Mouse (Mus musculus): ENCODE measurements around the gene Ecm2. TPM values are rescaled to one million over a fixed set of nuclear protein-coding genes. Genes with fewer than 3 reads are reported as not detected.

Ecm2 gene
- polyA plus RNA-seq, 1 experiment = 0.04 TPM

DNA sequence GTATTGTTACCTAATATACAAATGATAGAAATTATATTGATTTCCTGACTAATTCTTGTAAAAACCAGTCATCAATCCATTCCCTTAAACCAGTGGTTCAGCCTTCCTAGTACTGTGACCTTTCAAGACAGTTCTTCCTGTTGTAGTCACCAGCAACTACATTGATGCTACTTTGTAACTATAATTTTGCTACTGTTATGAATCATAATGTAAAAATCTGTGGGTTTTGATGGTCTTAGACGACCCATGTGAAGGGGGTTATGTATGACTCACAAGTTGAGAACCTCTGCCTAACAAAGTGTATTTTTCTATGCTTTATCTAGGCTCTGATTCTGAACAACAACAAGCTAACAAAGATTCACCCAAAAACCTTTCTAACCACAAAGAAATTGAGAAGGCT is 52.3 kb downstream of the Ecm2 start:
- H3K27me3 ChIP-seq (ENCODE audit: control insufficient read depth, insufficient read depth, insufficient read length) = no peaks in the 10 kb centered on the region
- H3K36me3 ChIP-seq (ENCODE audit: control insufficient read depth, insufficient read depth) = no peaks in the 10 kb centered on the region
- H3ac ChIP-seq (ENCODE audit: control insufficient read depth, insufficient read length, low read depth) = no peak overlapping the region
- TF ChIP-seq FOSL1 (IDR thresholded peaks at IDR 0.05; ENCODE audit: insufficient read depth, low read length, poor library complexity, severe bottlenecking) (peak; percentile 47), MYOG (IDR thresholded peaks at IDR 0.05; ENCODE audit: control insufficient read depth, extremely low read depth, insufficient read length) (no peak)
- H3K4me3 ChIP-seq (ENCODE audit: insufficient read depth, poor library complexity, severe bottlenecking) = no peak overlapping the region
- H3K79me3 ChIP-seq (ENCODE audit: low read depth) = no peaks in the 10 kb centered on the region
- H3K79me2 ChIP-seq (ENCODE audit: control insufficient read depth, insufficient read depth) = no peaks in the 10 kb centered on the region

- no peaks in the 10 kb centered on the region for H3K36me3 ChIP-seq (ENCODE audit: control insufficient read depth, insufficient read depth)
- H3K79me3 ChIP-seq (ENCODE audit: low read depth) = no peaks in the 10 kb centered on the region
- no peaks in the 10 kb centered on the region for H3K27me3 ChIP-seq (ENCODE audit: control insufficient read depth, insufficient read depth, insufficient read length)
- no peak overlapping the region for H3K4me3 ChIP-seq (ENCODE audit: insufficient read depth, poor library complexity, severe bottlenecking)
- no peak overlapping the region for H3ac ChIP-seq (ENCODE audit: control insufficient read depth, insufficient read length, low read depth)
- no peaks in the 10 kb centered on the region for H3K79me2 ChIP-seq (ENCODE audit: control insufficient read depth, insufficient read depth)
- TF ChIP-seq MYOG (IDR thresholded peaks at IDR 0.05; ENCODE audit: control insufficient read depth, extremely low read depth, insufficient read length) (no peak), CTCF (IDR thresholded peaks at IDR 0.05; ENCODE audit: control insufficient read depth, insufficient read depth, insufficient read length) (peak; percentile 70)
Observed at GRCm38 (mm10) chr13:49559185-49559584, 54.6 kb downstream of the Ecm2 start.

DNA sequence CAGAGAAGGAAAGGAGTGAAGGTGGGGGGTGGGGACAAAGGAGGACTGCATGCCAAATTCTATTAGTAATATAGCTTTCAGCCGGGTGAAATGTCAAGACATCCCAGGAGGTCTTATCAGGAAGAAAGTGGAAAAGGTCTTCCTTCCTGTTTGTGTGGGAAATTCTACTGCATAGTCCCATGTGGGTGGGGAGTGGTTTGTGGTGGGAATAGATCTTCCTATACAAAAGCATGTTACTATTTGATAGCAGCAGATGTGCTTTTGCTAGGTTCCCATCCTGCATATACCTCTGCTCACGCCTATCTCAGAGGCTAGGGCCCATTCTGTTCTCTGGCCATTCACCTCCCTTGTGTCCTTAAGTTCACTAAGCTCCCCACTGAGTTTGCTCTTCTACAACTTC is 56.3 kb downstream of the Ecm2 start:
- Histone ChIP-seq H3ac (ENCODE audit: control insufficient read depth, insufficient read length, low read depth) (no peak overlapping the region), H3K79me2 (ENCODE audit: control insufficient read depth, insufficient read depth) (no peaks in the 10 kb centered on the region), H3K4me3 (ENCODE audit: insufficient read depth, poor library complexity, severe bottlenecking) (no peak overlapping the region), H3K36me3 (ENCODE audit: control insufficient read depth, insufficient read depth) (no peaks in the 10 kb centered on the region), H3K79me3 (ENCODE audit: low read depth) (no peaks in the 10 kb centered on the region), H3K27me3 (ENCODE audit: control insufficient read depth, insufficient read depth, insufficient read length) (no peaks in the 10 kb centered on the region)
- no peak for TF ChIP-seq MYOD1 (IDR thresholded peaks at IDR 0.05; ENCODE audit: control insufficient read depth, insufficient read length, low read depth)
- no peak for TF ChIP-seq CEBPB (IDR thresholded peaks at IDR 0.05; ENCODE audit: low read depth)
- TF ChIP-seq CTCF (IDR thresholded peaks at IDR 0.05; ENCODE audit: control insufficient read depth, insufficient read depth, insufficient read length) = no peak
- TF ChIP-seq USF1 (IDR thresholded peaks at IDR 0.05; ENCODE audit: low read depth) = no peak
- no peak for TF ChIP-seq MAX (IDR thresholded peaks at IDR 0.05)

GRCm38 (mm10) chr13:49564347-49564746 is 59.7 kb downstream of the Ecm2 start:
- Histone ChIP-seq H3ac (ENCODE audit: control insufficient read depth, insufficient read length, low read depth) (no peak overlapping the region), H3K79me2 (ENCODE audit: control insufficient read depth, insufficient read depth) (no peaks in the 10 kb centered on the region), H3K79me3 (ENCODE audit: low read depth) (no peaks in the 10 kb centered on the region), H3K4me3 (ENCODE audit: insufficient read depth, poor library complexity, severe bottlenecking) (no peak overlapping the region), H3K36me3 (ENCODE audit: control insufficient read depth, insufficient read depth) (no peaks in the 10 kb centered on the region), H3K27me3 (ENCODE audit: control insufficient read depth, insufficient read depth, insufficient read length) (no peaks in the 10 kb centered on the region)
- TF ChIP-seq FOSL1 (IDR thresholded peaks at IDR 0.05; ENCODE audit: insufficient read depth, low read length, poor library complexity, severe bottlenecking) (no peak), MYOG (IDR thresholded peaks at IDR 0.05; ENCODE audit: control insufficient read depth, extremely low read depth, insufficient read length) (no peak), MYOD1 (IDR thresholded peaks at IDR 0.05; ENCODE audit: control insufficient read depth, insufficient read length, low read depth) (no peak), CEBPB (IDR thresholded peaks at IDR 0.05; ENCODE audit: low read depth) (no peak), MAX (IDR thresholded peaks at IDR 0.05) (no peak), CTCF (IDR thresholded peaks at IDR 0.05; ENCODE audit: control insufficient read depth, insufficient read depth, insufficient read length) (no peak), USF1 (IDR thresholded peaks at IDR 0.05; ENCODE audit: low read depth) (no peak)

GRCm38 (mm10) chr13:49570371-49570770 is 65.8 kb downstream of the Ecm2 start:
- Histone ChIP-seq H3K36me3 (ENCODE audit: control insufficient read depth, insufficient read depth) (no peaks in the 10 kb centered on the region), H3ac (ENCODE audit: control insufficient read depth, insufficient read length, low read depth) (no peak overlapping the region), H3K4me3 (ENCODE audit: insufficient read depth, poor library complexity, severe bottlenecking) (no peak overlapping the region), H3K27me3 (ENCODE audit: control insufficient read depth, insufficient read depth, insufficient read length) (no peaks in the 10 kb centered on the region), H3K79me3 (ENCODE audit: low read depth) (no peaks in the 10 kb centered on the region), H3K79me2 (ENCODE audit: control insufficient read depth, insufficient read depth) (no peaks in the 10 kb centered on the region)
- TF ChIP-seq MAX (IDR thresholded peaks at IDR 0.05) (no peak), CTCF (IDR thresholded peaks at IDR 0.05; ENCODE audit: control insufficient read depth, insufficient read depth, insufficient read length) (no peak), FOSL1 (IDR thresholded peaks at IDR 0.05; ENCODE audit: insufficient read depth, low read length, poor library complexity, severe bottlenecking) (no peak), USF1 (IDR thresholded peaks at IDR 0.05; ENCODE audit: low read depth) (no peak), CEBPB (IDR thresholded peaks at IDR 0.05; ENCODE audit: low read depth) (no peak), MYOG (IDR thresholded peaks at IDR 0.05; ENCODE audit: control insufficient read depth, extremely low read depth, insufficient read length) (no peak), MYOD1 (IDR thresholded peaks at IDR 0.05; ENCODE audit: control insufficient read depth, insufficient read length, low read depth) (no peak)

DNA sequence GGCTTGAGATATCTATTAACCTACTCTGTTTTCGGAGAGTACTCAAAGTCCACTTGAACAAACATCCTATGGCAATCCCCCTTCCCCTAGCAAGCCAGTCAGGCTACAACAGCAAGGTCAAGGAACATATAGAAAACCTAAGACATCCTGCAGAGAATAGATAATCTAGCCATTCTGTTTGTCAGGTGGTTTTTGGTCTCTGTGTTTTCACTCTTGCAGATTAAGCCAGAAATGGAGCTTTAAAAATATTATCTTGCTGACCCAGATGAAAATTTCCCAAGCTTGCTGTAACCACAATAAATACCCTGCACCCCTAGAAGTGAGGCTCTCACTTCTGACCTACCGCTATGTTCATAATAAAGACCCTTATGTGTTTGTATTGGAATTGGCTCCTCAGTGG is 66.8 kb downstream of the Ecm2 start:
- H3ac ChIP-seq (ENCODE audit: control insufficient read depth, insufficient read length, low read depth) = no peak overlapping the region
- H3K4me3 ChIP-seq (ENCODE audit: insufficient read depth, poor library complexity, severe bottlenecking) = no peak overlapping the region
- no peaks in the 10 kb centered on the region for H3K36me3 ChIP-seq (ENCODE audit: control insufficient read depth, insufficient read depth)
- no peaks in the 10 kb centered on the region for H3K79me3 ChIP-seq (ENCODE audit: low read depth)
- no peaks in the 10 kb centered on the region for H3K27me3 ChIP-seq (ENCODE audit: control insufficient read depth, insufficient read depth, insufficient read length)
- no peak for TF ChIP-seq USF1 (IDR thresholded peaks at IDR 0.05; ENCODE audit: low read depth)
- no peaks in the 10 kb centered on the region for H3K79me2 ChIP-seq (ENCODE audit: control insufficient read depth, insufficient read depth)
